Mouse (Mus musculus) lung, postnatal 36 days (tissue): ENCODE results near the gene Fnbp1l.

ENCODE experiments used
- DNase-seq: peaks from one replicate; pipeline ENCODE4 v3.0.0; 2022; ENCODE audit warnings: mixed read lengths

Fnbp1l gene

DNA sequence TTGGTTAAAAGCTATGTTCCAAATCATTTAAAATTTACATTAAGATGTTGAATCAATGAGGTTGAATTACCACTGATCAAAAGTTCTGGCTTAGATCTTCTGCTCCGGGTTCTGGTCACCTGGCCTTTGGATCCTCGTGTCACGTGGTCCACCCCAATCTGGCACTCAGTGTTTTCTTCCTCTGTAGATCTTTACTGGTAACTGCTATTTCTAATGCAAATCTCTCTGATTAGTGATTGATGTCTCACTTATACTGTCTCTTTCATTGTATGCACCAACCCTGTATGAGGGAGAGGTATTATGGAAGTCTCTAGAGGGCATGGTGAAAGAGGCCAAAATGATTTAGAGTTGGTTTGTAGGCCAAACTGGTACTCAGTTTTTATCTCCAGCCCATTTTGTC is 127.5 kb downstream of the Fnbp1l start:
- DNase-seq = no peak

DNA sequence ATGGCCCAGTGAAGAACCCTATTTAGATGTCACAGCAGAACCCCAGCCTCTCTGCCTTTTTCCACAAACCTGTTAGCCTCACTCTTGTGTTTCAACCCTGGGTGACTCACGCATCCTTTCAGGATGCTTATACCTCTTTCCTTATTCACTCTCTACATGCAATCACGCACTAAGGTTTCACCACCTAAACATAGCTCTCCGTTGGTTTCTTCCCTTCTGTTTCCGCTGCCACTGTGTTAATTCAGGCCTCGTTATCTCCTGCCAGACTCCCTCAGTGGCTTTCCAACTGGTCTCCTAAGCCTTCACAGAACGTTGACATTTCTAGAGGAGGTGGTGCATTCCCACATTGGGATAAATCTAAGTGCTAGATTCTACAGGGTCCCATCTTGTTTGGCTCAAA is 128.9 kb downstream of the Fnbp1l start:
- DNase-seq = no peak
